Mouse (Mus musculus): ENCODE data around the gene Cyfip2.

DNA sequence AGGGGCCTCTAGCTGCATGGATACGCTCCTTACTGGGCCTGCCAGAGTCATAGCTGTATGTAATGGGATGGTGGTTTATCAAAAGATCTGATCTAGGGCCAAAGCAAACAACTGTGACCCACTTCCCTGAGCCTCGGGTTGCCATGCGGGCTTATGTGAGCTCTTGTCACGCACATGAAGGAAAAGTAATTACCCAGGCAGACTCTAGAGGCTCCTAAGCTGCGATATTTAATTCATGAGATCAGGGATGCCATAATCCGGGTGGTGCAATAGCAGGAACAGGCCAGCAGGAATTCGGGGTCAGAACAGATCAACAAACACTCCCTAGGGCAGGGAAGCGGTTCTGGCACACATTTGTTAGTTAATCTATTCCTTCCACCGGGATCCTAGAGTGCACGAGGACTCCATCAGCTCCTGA lies 21.7 kb downstream of the Cyfip2 start:
- TF ChIP-seq CTCF (IDR thresholded peaks at IDR 0.05; ENCODE audit: extremely low read depth, insufficient read depth, low read length) (no peak), POLR2A (IDR thresholded peaks at IDR 0.05; ENCODE audit: extremely low read depth, insufficient read depth, low read length) (no peak)
